Mouse (Mus musculus): Measurements from ENCODE around the gene Lrig2. TPM values are rescaled to one million over a fixed set of nuclear protein-coding genes. Genes with fewer than 3 reads are reported as not detected.

Lrig2 gene
- total RNA-seq, 2 experiments from 2014 or later, result 33.4 to 33.5 TPM

DNA sequence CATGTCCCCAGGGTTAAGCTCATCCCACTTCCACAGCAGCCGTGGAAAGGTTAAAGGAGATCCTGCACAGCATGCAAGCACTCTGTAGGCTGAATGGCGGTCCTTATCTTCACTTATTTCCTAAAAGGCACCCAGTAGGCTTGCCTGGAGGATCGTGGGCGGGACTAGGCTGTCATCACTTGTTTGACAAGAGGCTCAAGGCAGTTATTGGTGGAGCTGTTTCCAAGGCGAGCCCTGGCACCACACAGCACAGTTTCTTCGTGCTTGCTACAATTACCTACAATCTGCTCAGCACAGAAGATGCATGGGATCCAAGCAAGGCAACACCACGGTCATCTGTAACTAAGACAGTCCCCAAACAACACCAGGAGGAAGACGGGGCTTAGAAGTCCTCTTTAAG, 137.8 kb downstream of the Lrig2 start:
- H3K27ac ChIP-seq, result no peak overlapping the region

GRCm38 (mm10) chr3:104372374-104372773, 139.3 kb downstream of the Lrig2 start:
- no peak overlapping the region for H3K4me3 ChIP-seq
- no peak for TF ChIP-seq CTCF (conservative IDR thresholded peaks at IDR 0.05)
- H3K27ac ChIP-seq, result no peak overlapping the region
- no peak for DNase-seq (ENCODE audit: low spot score in 2 of 2)

More for the DNA sequence above, 137.8 kb downstream of the Lrig2 start:
- no peak overlapping the region for H3K4me3 ChIP-seq
- DNase-seq (ENCODE audit: low spot score in 2 of 2), result no peak
- TF ChIP-seq CTCF (conservative IDR thresholded peaks at IDR 0.05), result no peak

DNA sequence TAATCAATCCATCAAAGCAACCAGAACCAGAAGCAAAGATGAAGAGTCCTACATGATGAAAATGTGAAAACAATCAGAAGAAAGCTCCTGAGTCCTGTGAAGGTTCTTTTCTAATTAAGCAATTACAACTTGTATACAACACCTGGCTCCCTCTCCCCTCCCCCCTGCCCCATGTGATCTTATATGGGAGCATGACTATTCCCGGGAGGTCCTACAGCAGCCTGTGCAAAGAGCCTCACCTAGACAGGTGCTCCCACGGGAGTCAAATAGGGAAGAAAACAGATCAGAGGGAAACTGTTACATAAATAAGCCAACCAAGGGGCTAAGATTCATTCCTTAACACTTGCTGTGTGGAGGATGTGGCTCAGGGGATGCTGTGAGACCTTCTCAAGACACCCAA, 143.8 kb downstream of the Lrig2 start:
- no peak for DNase-seq (ENCODE audit: low spot score in 2 of 2)
- Histone ChIP-seq H3K27ac (no peak overlapping the region), H3K4me3 (no peak overlapping the region)
- no peak for TF ChIP-seq CTCF (conservative IDR thresholded peaks at IDR 0.05)

DNA sequence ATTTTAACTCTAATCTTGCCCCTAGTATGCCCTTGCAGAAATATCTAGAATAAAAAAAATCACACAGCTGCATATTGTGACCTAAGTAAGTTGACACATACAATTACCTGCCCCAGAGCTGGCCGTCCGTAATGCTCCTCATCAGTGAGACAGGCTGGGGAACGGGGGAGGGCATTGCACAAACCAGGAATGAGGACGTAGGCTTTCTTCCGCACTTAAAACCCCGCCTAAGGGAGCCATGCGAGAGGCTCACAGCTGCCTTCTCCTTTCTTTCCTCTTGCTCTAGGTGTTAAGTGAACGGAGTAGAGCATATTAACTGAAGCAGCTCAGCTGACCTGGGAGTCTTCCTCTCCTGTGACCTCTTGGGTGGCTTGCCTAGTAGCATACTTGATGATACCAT, 149.9 kb downstream of the Lrig2 start:
- H3K4me3 ChIP-seq, result no peak overlapping the region
- no peak for TF ChIP-seq CTCF (conservative IDR thresholded peaks at IDR 0.05)
- DNase-seq (ENCODE audit: low spot score in 2 of 2), result no peak
- no peak overlapping the region for H3K27ac ChIP-seq

GRCm38 (mm10) chr3:104360325-104360724, 151.4 kb downstream of the Lrig2 start:
- Histone ChIP-seq H3K4me3 (no peak overlapping the region), H3K27ac (no peak overlapping the region)
- DNase-seq (ENCODE audit: low spot score in 2 of 2), result no peak
- TF ChIP-seq CTCF (conservative IDR thresholded peaks at IDR 0.05), result no peak

DNA sequence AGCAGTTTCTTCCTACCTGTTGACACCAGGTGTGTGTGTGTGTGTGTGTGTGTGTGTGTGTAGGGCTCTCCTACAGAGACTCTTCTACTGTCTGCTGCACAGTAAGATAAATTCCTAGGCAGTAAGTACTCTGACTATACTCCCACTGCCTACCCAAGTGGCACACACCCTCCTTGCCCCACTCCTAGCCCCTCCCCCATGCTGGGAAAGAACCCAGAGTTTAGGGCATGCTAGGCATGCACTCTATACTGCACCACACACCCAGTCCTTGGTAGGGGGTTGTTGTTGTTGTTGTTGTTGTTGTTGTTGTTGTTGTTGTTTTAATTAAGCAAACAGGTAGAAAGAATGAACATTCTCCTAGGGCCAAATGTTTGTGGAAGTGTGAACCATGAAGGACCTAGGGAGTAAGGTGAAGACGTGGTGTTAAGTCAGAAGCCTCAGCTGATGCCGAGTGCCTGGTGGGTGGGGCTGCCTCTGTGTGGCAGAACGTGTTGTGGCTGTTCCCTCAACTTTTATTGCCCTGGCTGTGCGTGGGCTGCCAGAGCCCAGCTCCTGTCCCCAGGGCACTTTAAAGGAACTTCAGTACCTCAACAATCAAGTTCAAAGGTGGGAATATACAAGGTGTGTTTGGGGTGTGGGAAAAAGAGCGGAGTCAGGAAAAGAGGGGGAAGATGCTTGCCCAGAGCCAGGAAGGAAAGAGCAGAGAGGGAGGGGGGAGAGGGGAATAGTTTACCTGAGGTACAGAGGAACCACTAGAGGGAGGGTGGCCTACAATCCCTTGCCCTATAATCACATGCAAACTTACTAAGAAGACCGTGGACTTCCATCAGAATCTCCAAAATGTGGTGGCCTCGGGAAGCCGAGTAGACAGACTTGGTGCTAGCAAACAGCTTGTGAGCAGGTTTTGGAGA, 152.2 kb downstream of the Lrig2 start:
- no peak for DNase-seq (ENCODE audit: low spot score in 2 of 2)
- no peak for TF ChIP-seq CTCF (conservative IDR thresholded peaks at IDR 0.05)
- H3K4me3 ChIP-seq, result no peak overlapping the region
- no peak overlapping the region for H3K27ac ChIP-seq

GRCm38 (mm10) chr3:104358747-104359146, 153.0 kb downstream of the Lrig2 start:
- Histone ChIP-seq H3K4me3 (no peak overlapping the region), H3K27ac (no peak overlapping the region)
- DNase-seq (ENCODE audit: low spot score in 2 of 2), result no peak
- no peak for TF ChIP-seq CTCF (conservative IDR thresholded peaks at IDR 0.05)

DNA sequence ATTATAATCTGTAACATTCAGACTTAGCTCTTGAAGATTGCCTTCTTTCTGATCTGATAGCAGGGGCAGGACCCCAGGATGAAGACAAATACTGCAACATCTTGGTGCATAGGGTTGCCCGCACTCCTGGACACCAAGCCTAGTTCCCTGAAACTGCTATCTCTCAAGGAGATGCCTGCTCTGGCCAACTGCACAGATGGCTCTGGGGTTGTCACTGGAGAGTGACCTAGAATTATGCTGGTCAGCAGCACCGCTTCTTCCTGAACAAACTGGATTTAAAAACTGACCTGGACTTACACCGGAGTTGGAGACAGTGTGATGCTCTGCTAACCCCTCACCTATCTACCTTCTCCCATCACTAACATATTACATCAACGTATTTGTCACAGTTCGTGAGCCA, 155.6 kb downstream of the Lrig2 start:
- Histone ChIP-seq H3K4me3 (no peak overlapping the region), H3K27ac (no peak overlapping the region)
- no peak for TF ChIP-seq CTCF (conservative IDR thresholded peaks at IDR 0.05)
- DNase-seq (ENCODE audit: low spot score in 2 of 2), result no peak

GRCm38 (mm10) chr3:104353884-104354283, 157.8 kb downstream of the Lrig2 start:
- DNase-seq (ENCODE audit: low spot score in 2 of 2), result no peak
- Histone ChIP-seq H3K4me3 (no peak overlapping the region), H3K27ac (no peak overlapping the region)
- TF ChIP-seq CTCF (conservative IDR thresholded peaks at IDR 0.05), result no peak

DNA sequence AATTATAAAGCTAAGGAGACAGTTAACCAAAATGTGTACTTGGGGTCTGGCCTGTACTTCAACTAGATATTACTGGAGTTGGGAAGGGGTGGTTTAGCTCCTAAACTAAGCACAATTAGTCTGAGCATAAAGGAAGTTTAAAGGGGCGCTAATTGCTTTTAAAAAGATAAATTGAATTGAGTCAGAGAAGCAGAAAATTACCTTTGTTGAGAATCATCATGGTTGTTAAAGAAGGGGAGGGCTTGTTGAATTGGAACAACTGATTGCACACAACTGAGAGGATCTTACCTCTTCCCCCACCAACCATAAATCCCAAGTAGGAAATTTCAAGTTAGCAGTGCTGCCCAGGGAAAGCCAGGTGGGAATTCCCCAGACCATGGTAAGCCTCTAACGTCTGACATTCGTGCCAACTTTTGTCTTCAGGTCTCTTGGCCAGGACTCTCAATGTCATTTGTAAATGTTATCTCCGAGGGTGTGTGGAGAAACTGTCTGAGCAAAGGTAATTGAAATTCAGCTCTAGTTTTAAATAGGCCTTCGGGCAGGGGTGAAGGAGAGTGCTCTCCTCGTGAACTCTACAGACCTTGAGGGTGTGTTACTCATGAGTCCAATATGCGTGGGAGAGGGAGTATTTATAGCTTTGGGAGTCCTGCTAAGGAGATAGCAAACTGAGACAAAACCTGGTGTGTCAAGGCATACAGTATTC, 159.2 kb downstream of the Lrig2 start:
- H3K27ac ChIP-seq, result no peak overlapping the region
- H3K4me3 ChIP-seq, result no peak overlapping the region
- no peak for TF ChIP-seq CTCF (conservative IDR thresholded peaks at IDR 0.05)
- no peak for DNase-seq (ENCODE audit: low spot score in 2 of 2)

DNA sequence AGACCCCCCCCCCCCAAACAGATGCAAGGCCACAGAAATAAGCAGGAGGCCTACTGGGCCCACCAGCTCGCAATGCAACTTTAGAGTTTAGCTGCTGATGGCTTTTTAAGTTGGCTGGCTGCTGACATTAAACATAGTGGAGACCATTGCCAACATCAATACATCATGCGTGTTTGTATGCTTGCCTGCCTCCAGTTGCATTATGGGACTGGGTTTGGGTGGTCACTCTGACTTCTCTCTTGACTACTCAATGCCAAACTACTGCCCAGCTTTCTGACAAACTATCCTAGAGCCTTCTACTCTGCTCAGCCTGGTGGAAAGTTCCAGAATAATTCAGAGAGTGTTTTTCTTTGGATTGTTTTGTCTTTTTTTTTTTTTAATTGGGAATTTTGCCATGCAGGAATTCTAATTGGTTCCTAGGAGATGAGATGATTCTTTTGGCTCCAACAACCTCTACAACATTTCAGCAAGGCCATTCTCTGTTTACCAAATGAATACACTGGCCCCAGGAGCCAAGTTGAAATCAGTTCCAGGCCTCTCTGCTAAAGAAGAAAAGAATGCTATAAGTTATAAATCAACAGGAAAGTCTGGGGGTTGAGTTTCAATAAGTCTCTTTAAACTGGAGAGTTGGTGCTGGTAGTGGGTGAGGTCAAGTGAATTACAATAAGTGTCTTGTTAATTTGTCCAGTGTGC, 161.3 kb downstream of the Lrig2 start:
- Histone ChIP-seq H3K4me3 (no peak overlapping the region), H3K27ac (no peak overlapping the region)
- DNase-seq (ENCODE audit: low spot score in 2 of 2), result no peak
- TF ChIP-seq CTCF (conservative IDR thresholded peaks at IDR 0.05), result no peak

DNA sequence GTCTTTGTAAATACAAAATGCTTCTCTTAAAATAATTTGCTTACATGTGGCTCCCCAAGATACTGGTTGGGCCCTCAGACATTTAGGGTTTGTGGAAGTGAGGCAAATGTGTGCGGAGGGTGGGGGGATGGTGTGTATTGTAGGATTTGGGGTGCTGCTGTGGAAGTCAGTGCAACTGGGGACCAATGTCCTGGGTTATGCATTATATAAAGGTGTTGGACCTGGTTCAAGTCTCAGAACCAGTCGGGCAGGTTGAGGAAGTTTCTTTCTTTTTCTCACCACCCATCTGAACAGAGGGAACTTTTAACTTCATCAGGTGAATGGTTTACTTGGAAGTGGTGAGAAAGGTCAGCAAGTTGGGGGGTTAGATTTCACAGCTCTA, 161.9 kb downstream of the Lrig2 start:
- no peak for TF ChIP-seq CTCF (conservative IDR thresholded peaks at IDR 0.05)
- no peak for DNase-seq (ENCODE audit: low spot score in 2 of 2)
- Histone ChIP-seq H3K4me3 (no peak overlapping the region), H3K27ac (no peak overlapping the region)

DNA sequence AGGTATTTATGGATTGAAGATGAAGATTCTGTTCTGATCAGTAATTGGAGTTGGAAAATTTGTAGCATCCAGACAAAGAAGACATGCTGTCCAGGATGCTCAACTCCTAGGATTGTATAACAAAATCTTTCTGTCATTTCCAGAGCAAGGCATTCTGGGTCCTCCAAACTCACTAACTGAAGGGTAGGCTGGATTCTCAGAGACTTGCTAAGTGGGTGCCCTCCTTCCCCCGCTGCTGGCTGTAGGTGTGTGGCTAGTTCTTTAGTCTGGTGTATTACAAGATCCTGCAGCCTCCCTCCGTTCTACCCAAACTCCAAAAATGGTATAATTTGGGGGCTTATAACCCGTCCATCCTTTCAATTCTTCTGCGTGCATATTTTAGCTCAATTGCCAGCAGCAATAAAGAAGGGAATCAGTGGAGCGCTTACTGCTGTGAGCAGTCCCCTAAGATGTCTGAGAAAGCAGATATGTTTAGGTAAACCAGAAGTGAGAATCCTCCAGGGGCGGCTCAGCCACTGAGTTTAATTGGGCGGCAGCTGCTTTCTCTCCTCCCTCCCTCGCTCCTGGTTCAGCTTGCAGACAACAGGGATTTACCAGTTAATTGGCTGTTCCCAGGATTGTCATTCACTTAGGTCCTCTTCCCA, 162.4 kb downstream of the Lrig2 start:
- Histone ChIP-seq H3K4me3 (no peak overlapping the region), H3K27ac (no peak overlapping the region)
- no peak for TF ChIP-seq CTCF (conservative IDR thresholded peaks at IDR 0.05)
- DNase-seq (ENCODE audit: low spot score in 2 of 2), result no peak

Other genes starting within 250 kb of the Lrig2 start
- 10 to 100 TPM; 20.8 to 22.0 TPM for gene Slc16a1, start 126.8 kb upstream of the Lrig2 start, total RNA-seq (2021)

Data from layer of hippocampus, adult 2 months (tissue).